Mouse (Mus musculus) forebrain, postnatal 0 days (tissue): ENCODE data around the gene 2810408A11Rik. TPM values are rescaled to one million over a fixed set of nuclear protein-coding genes. Genes with fewer than 3 reads are reported as not detected.
"Not testable (repeated sequence)": the region's sequence is repeated elsewhere in the genome, so short reads cannot be mapped to it uniquely, and the experiment has no call there.

ENCODE experiments used
- ATAC-seq: fragments of 200-750 bp; cut with Nextera tagmentation; 2 replicates; pipeline ENCODE4 v1.8.0; 2017; ENCODE audit warnings: mild to moderate bottlenecking, moderate library complexity
- DNase-seq: peaks from one replicate; pipeline ENCODE4 v3.0.0-alpha.2; 2015
- H3K27ac ChIP-seq: fragments of 300-500 bp; sonication (generic); 2 replicates; pipeline ENCODE4 v1.5.1; 2014; ENCODE audit warnings: low read depth, mild to moderate bottlenecking, antibody characterized with exemption, low read length, moderate library complexity, mixed read lengths
- H3K27me3 ChIP-seq: fragments of 300-500 bp; sonication (generic); 2 replicates; pipeline ENCODE4 v1.6.1; 2014; ENCODE audit warnings: mild to moderate bottlenecking, low read length, mixed read lengths; ENCODE audit not compliant: insufficient read depth
- H3K36me3 ChIP-seq: fragments of 300-500 bp; sonication (generic); 2 replicates; pipeline ENCODE4 v1.6.1; 2014; ENCODE audit warnings: mild to moderate bottlenecking, moderate library complexity; ENCODE audit not compliant: insufficient read depth
- H3K4me1 ChIP-seq: fragments of 300-500 bp; sonication (generic); 2 replicates; pipeline ENCODE4 v1.6.1; 2014; ENCODE audit warnings: antibody characterized with exemption; ENCODE audit not compliant: insufficient read depth
- H3K4me2 ChIP-seq: fragments of 300-500 bp; sonication (generic); 2 replicates; pipeline ENCODE4 v1.6.1; 2014; ENCODE audit warnings: low read depth, mild to moderate bottlenecking, moderate library complexity
- H3K4me3 ChIP-seq: fragments of 300-500 bp; sonication (generic); 2 replicates; pipeline ENCODE4 v1.5.1; 2014; ENCODE audit warnings: low read depth, low read length, mixed read lengths
- H3K9ac ChIP-seq: fragments of 300-500 bp; sonication (generic); 2 replicates; pipeline ENCODE4 v1.6.1; 2014; ENCODE audit warnings: mild to moderate bottlenecking
- H3K9me3 ChIP-seq: fragments of 300-500 bp; sonication (generic); 2 replicates; pipeline ENCODE4 v1.6.1; 2016; ENCODE audit warnings: low read length
- CTCF ChIP-seq: sonication (generic); IDR thresholded peaks from 2 replicates; pipeline ENCODE4 v1.5.1; 2016; ENCODE audit warnings: antibody characterized with exemption, control low read depth, low read depth
- WGBS: fragments of 180-500 bp; shearing (Covaris S2); extraction: QIAGEN DNeasy Blood & Tissue Kit; methylation state at CpG from one replicate; pipeline ENCODE4 v1.1.7; 2014; 5-methylcytosine and 5-hydroxymethylcytosine counted together
- polyA plus RNA-seq: library from polyadenylated mRNA; unstranded; fragments of >200 nt; fragmentation: Nextera tagmentation; extraction: Ambion mirVana; gene quantifications from 2 replicates; pipeline ENCODE4 v1.2.1, GENCODE M21; 2015
- total RNA-seq: library from RNA; depleted of rRNA; stranded (reverse); fragments of >200 nt; gene quantifications from 2 replicates; pipeline ENCODE4 v1.2.3, GENCODE M21; 2014

2810408A11Rik gene
- total and polyA plus RNA-seq, 2 experiments from 2014 or later: 10.5 to 11.4 TPM

- WGBS: 80% methylated on average over 8 of the region's 8 CpGs
Measured at GRCm38 (mm10) chr11:69931769-69932168, 31.0 kb upstream of the 2810408A11Rik start.

DNA sequence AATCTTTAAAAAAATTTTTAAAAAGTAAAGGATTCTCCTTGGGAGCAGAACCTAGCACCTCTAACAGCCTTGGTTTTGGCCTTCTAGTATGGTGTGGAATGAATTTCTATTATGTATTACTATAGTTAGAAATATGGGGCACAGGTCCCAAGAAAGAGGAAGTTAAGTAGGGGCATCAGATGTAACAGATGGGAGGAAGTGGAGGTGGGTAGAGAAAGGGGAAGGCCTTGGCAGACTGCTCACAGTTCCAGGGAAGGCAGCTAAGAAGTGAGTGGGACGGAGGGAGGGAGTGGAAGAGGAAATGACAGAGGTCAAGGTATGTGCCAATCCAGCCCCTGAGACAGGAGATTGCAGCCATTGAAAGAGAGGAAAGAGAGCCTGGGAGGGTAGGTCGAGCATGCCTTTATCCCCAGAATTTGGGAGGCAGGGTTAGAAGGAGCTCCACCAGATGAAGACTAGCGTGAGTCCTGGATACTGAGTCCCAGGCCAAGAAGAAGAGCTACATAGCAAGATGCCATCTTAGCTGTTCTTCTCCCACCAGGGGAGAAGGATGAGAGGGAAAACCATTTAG, 30.3 kb upstream of the 2810408A11Rik start:
- H3K4me1 ChIP-seq: no peaks in the 10 kb centered on the region
- no peak overlapping the region for H3K27ac ChIP-seq
- no peak for ATAC-seq
- WGBS: 71% methylated on average over 3 of the region's 3 CpGs
- DNase-seq: no peak
- H3K9me3 ChIP-seq: no peaks in the 10 kb centered on the region
- H3K9ac ChIP-seq: no peak overlapping the region
- H3K36me3 ChIP-seq: no peaks in the 10 kb centered on the region
- no peaks in the 10 kb centered on the region for H3K27me3 ChIP-seq
- no peak for TF ChIP-seq CTCF
- H3K4me2 ChIP-seq: no peak overlapping the region
- no peak overlapping the region for H3K4me3 ChIP-seq

More at GRCm38 (mm10) chr11:69931769-69932168, 31.0 kb upstream of the 2810408A11Rik start:
- H3K9ac ChIP-seq: no peak overlapping the region
- no peaks in the 10 kb centered on the region for H3K27me3 ChIP-seq
- no peaks in the 10 kb centered on the region for H3K36me3 ChIP-seq
- H3K27ac ChIP-seq: no peak overlapping the region
- peaks cover 6% of the 10 kb centered on the region for H3K4me1 ChIP-seq
- no peaks in the 10 kb centered on the region for H3K9me3 ChIP-seq
- no peak overlapping the region for H3K4me2 ChIP-seq
- no peak overlapping the region for H3K4me3 ChIP-seq
- TF ChIP-seq CTCF: no peak
- no peak for ATAC-seq
- no peak for DNase-seq

DNA sequence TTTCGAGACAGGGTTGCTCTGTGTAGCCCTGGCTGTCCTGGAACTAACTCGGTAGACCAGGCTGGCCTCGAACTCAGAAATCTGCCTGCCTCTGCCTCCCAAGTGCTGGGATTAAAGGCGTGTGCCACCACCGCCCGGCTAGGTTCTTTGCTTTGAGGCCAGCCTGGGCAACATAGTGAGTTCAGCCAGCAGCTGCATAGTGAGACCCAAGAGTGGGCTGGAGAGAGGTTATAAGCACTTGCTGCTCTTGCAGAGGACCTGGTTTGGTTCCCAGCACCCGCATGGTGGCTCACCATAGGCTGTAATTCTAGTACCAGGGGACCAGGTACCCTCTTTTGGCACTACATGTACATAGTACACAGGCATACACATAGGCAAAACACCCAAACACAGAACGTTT, 29.4 kb upstream of the 2810408A11Rik start:
- H3K4me3 ChIP-seq, H3K27ac ChIP-seq, H3K9ac ChIP-seq, ATAC-seq, H3K4me1 ChIP-seq, H3K27me3 ChIP-seq, DNase-seq, H3K9me3 ChIP-seq, H3K36me3 ChIP-seq, H3K4me2 ChIP-seq: not testable (repeated sequence)
- WGBS: 94% methylated on average over 8 of the region's 8 CpGs

GRCm38 (mm10) chr11:69929712-69930111, 28.9 kb upstream of the 2810408A11Rik start:
- DNase-seq (no peak), ATAC-seq (no peak)
- no peak overlapping the region for H3K9ac ChIP-seq
- H3K4me2 ChIP-seq: no peak overlapping the region
- H3K27me3 ChIP-seq: no peaks in the 10 kb centered on the region
- no peak overlapping the region for H3K4me3 ChIP-seq
- no peak for TF ChIP-seq CTCF
- H3K9me3 ChIP-seq: no peaks in the 10 kb centered on the region
- no peak overlapping the region for H3K27ac ChIP-seq
- 82% methylated on average over 4 of the region's 4 CpGs for WGBS
- no peaks in the 10 kb centered on the region for H3K36me3 ChIP-seq
- no peaks in the 10 kb centered on the region for H3K4me1 ChIP-seq

- ATAC-seq: no peak
- TF ChIP-seq CTCF: no peak
Measured at GRCm38 (mm10) chr11:69927501-69927900, 26.7 kb upstream of the 2810408A11Rik start.

GRCm38 (mm10) chr11:69922796-69923195, 22.0 kb upstream of the 2810408A11Rik start:
- no peak for TF ChIP-seq CTCF
- Histone ChIP-seq H3K4me3 (no peak overlapping the region), H3K27ac (no peak overlapping the region), H3K36me3 (peaks cover 14% of the 10 kb centered on the region), H3K4me2 (no peak overlapping the region; the same call in 1 of the 2 replicates), H3K27me3 (no peaks in the 10 kb centered on the region), H3K4me1 (peaks cover 7% of the 10 kb centered on the region; the same call in 1 of the 2 replicates), H3K9ac (no peak overlapping the region), H3K9me3 (no peaks in the 10 kb centered on the region)
- WGBS: 75% methylated on average over 3 of the region's 3 CpGs
- DNase-seq (no peak), ATAC-seq (no peak)

More at GRCm38 (mm10) chr11:69927501-69927900, 26.7 kb upstream of the 2810408A11Rik start:
- Histone ChIP-seq H3K9me3 (no peaks in the 10 kb centered on the region), H3K27me3 (no peaks in the 10 kb centered on the region), H3K4me3 (no peak overlapping the region), H3K9ac (no peak overlapping the region), H3K36me3 (no peaks in the 10 kb centered on the region), H3K27ac (no peak overlapping the region), H3K4me2 (no peak overlapping the region), H3K4me1 (no peaks in the 10 kb centered on the region)
- DNase-seq: no peak
- WGBS: 96% methylated on average over 2 of the region's 2 CpGs

GRCm38 (mm10) chr11:69922012-69922756, 21.4 kb upstream of the 2810408A11Rik start:
- peak overlapping the region; percentile 83 for H3K27ac ChIP-seq
- H3K27me3 ChIP-seq: no peaks in the 10 kb centered on the region
- no peak for ATAC-seq
- peak overlapping the region; percentile 45 for H3K4me3 ChIP-seq
- H3K9ac ChIP-seq: peak overlapping the region; percentile 42
- TF ChIP-seq CTCF: no peak
- no peaks in the 10 kb centered on the region for H3K9me3 ChIP-seq
- H3K4me2 ChIP-seq: peak overlapping the region; percentile 57
- peaks cover 7% of the 10 kb centered on the region; the same call in 1 of the 2 replicates for H3K4me1 ChIP-seq
- WGBS: 2% methylated on average over 12 of the region's 12 CpGs
- peaks cover 20% of the 10 kb centered on the region for H3K36me3 ChIP-seq
- no peak for DNase-seq
